Mouse (Mus musculus) ES-CJ7 (cell line): ENCODE results near the gene Vmn2r116.
"Not testable (repeated sequence)": the region's sequence is repeated elsewhere in the genome, so short reads cannot be mapped to it uniquely, and the experiment has no call there.

ENCODE experiments used
- DNase-seq: peaks from one replicate; pipeline ENCODE4 v3.0.0; 2011; ENCODE audit warnings: low read depth, low spot score

The Vmn2r116 gene

DNA sequence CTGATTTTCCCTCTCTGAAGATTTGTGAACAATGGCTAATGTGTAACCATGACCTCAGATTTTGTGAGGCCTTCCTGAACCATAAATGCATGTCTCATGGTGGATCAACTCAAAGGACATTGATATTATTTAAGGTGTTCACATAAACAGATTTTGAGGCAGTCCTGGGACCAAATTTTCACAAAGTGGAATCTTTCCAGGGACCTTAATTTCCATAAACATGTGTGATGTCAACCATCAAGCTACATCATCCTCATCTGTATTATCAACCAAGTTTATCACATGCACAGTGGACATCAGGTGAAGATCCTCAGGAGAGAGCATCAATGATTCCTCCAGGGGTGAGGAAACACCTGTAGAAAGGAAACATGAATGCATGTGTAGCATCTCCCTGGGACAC is at the start of gene Vmn2r116:
TSS of gene Vmn2r116 (plus strand) at position 301 of the 400 bp plus-strand sequence.
- not testable (repeated sequence) for DNase-seq

DNA sequence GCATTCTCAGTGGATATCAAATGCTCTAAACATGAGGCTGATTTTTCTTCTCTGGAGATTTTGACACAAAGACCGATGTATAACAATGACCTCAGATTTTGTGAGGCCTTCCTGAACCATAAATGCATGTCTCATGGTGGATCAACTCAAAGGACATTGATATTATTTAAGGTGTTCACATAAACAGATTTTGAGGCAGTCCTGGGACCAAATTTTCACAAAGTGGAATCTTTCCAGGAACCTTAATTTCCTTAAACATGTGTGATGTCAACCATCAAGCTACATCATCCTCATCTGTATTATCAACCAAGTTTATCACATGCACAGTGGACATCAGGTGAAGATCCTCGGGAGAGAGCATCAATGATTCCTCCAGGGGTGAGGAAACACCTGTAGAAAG is 41.0 kb upstream of the Vmn2r116 start, which contains the start of gene Vmn2r115:
TSS of gene Vmn2r115 (plus strand) at position 301 of the 400 bp plus-strand sequence.
- not testable (repeated sequence) for DNase-seq

- DNase-seq, result no peak
Measured at GRCm38 (mm10) chr17:23351644-23352043, 32.8 kb upstream of the Vmn2r116 start.

DNA sequence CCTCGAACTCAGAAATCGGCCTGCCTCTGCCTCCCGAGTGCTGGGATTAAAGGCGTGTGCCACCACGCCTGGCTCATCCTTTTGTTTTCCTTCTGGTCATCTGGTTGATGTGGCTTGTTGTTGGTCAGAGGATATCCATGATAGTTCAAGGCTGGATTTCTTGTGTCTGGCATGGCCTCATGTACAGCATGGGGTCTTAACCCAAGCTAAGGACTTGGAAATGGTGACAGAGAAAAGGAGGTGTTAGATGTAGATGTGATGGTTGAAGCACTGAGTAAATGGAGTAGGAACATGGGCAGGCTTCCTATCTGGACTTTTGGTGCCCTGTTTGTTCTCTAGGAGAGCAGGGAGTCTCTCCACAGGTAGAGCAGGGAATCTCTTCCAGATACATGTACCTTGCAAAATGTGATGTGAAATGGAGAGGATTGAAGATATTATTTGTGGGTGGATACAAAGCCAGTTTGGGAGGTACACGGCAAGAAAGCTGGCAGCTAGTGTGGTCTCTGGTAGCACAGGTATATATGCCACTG is 48.8 kb downstream of the Vmn2r116 start:
- no peak for DNase-seq
